Mouse (Mus musculus) lung, postnatal 0 days (tissue): ENCODE measurements at regions not wholly inside any gene's neighbourhood (a gene's known extent, or its start where the extent isn't known, plus 50 kb on each side); places are given as distances from the start of the nearest gene placed in this dataset.

Experiments
- CTCF ChIP-seq: IDR thresholded peaks from 2 replicates; pipeline ENCODE4 v1.5.1; 2016; ENCODE audit warnings: antibody characterized with exemption, mild to moderate bottlenecking
- EP300 ChIP-seq: IDR thresholded peaks from 2 replicates; pipeline ENCODE4 v1.6.1; 2016; ENCODE audit warnings: antibody characterized with exemption, mild to moderate bottlenecking, control low read depth

GRCm38 (mm10) chr14:105604451-105604850 lies 292.2 kb downstream of the Spry2 start:
- TF ChIP-seq CTCF (no peak), EP300 (no peak)
